ENCODE assay signal across 8 mouse cellular contexts in genomic region chr2:116976432-116976750, GRCm38 (mm10).
DNase-seq lines count a peak whose midpoint lies in the region; ATAC-seq lines count a peak whose summit lies in the region.

No protein-coding gene starts in this region.

- H3K27ac ChIP-seq in embryonic facial prominence, embryonic 14.5 days (replicated peaks; ENCODE audit: low read depth, low read length), result peak overlapping the region; percentile 97
- peak overlapping the region; percentile 96 for H3K27ac ChIP-seq in hindbrain, embryonic 13.5 days
- no peak overlapping the region for H3K27ac ChIP-seq in liver, embryonic 15.5 days (replicated peaks)

- no peak for ATAC-seq in CD4-positive, CD25-positive, alpha-beta regulatory T cell, adult 4 months
- no peak for ATAC-seq in embryonic facial prominence, embryonic 14.5 days (ENCODE audit: low read depth)
- ATAC-seq in hindbrain, embryonic 13.5 days (ENCODE audit: low FRiP score), result no peak
- no peak for ATAC-seq in liver, embryonic 15.5 days (ENCODE audit: insufficient read depth)

- 2% methylated on average over 7 of the region's 7 CpGs for WGBS in embryonic facial prominence, embryonic 14.5 days
- WGBS in hindbrain, embryonic 13.5 days, result under 1% methylated on average over 7 of the region's 7 CpGs
- WGBS in liver, embryonic 15.5 days (ENCODE audit: insufficient replicate concordance), result 9% methylated on average over 7 of the region's 7 CpGs

- peak overlapping the region; percentile 89 for H3K4me2 ChIP-seq in embryonic facial prominence, embryonic 14.5 days (ENCODE audit: low read depth, low read length)
- peak overlapping the region; percentile 74 for H3K4me2 ChIP-seq in hindbrain, embryonic 13.5 days
- H3K4me2 ChIP-seq in liver, embryonic 15.5 days, result 0 out of 2 replicates have a peak overlapping the region, but pooled peaks have one; percentile 71

- no peaks in the 10 kb centered on the region for H3K9me3 ChIP-seq in embryonic facial prominence, embryonic 14.5 days (ENCODE audit: control insufficient read depth, low read length)
- H3K9me3 ChIP-seq in hindbrain, embryonic 13.5 days, result no peaks in the 10 kb centered on the region
- no peaks in the 10 kb centered on the region for H3K9me3 ChIP-seq in liver, embryonic 15.5 days (replicated peaks)

- peak; percentile 23 for DNase-seq in CD4-positive, CD25-positive, alpha-beta regulatory T cell, adult 2 months (ENCODE audit: low read depth, low spot score)
- DNase-seq in ES-CJ7 (ENCODE audit: low read depth, low spot score), result peak; percentile 47
- DNase-seq in embryonic facial prominence, embryonic 14.5 days (ENCODE audit: low spot score), result peak; percentile 70
- DNase-seq in yolk sac, embryonic 10.5 days (ENCODE audit: low spot score), result peak; percentile 57
- DNase-seq in gastrocnemius, postnatal 25 days, result no peak

- no peaks in the 10 kb centered on the region for H3K36me3 ChIP-seq in embryonic facial prominence, embryonic 14.5 days (ENCODE audit: control insufficient read depth, insufficient read depth, low read length)
- H3K36me3 ChIP-seq in hindbrain, embryonic 13.5 days, result no peaks in the 10 kb centered on the region
- H3K36me3 ChIP-seq in liver, embryonic 15.5 days (replicated peaks), result no peaks in the 10 kb centered on the region

- peaks cover 73% of the 10 kb centered on the region for H3K4me1 ChIP-seq in embryonic facial prominence, embryonic 14.5 days (ENCODE audit: control insufficient read depth, insufficient read depth, low read length)
- H3K4me1 ChIP-seq in hindbrain, embryonic 13.5 days (replicated peaks), result peaks cover 74% of the 10 kb centered on the region
- H3K4me1 ChIP-seq in liver, embryonic 15.5 days (replicated peaks), result peaks cover 11% of the 10 kb centered on the region

- H3K27me3 ChIP-seq in embryonic facial prominence, embryonic 14.5 days (replicated peaks; ENCODE audit: control insufficient read depth, insufficient read depth, low read length), result no peaks in the 10 kb centered on the region
- no peaks in the 10 kb centered on the region for H3K27me3 ChIP-seq in hindbrain, embryonic 13.5 days
- H3K27me3 ChIP-seq in liver, embryonic 15.5 days, result peaks cover 36% of the 10 kb centered on the region

- H3K9ac ChIP-seq in embryonic facial prominence, embryonic 14.5 days (ENCODE audit: low read depth, low read length), result peak overlapping the region; percentile 82
- H3K9ac ChIP-seq in hindbrain, embryonic 13.5 days, result peak overlapping the region; percentile 89
- H3K9ac ChIP-seq in liver, embryonic 15.5 days, result no peak overlapping the region

- H3K4me3 ChIP-seq in embryonic facial prominence, embryonic 14.5 days (ENCODE audit: low read depth, low read length), result peak overlapping the region; percentile 53
- peak overlapping the region; percentile 55 for H3K4me3 ChIP-seq in hindbrain, embryonic 13.5 days
- H3K4me3 ChIP-seq in liver, embryonic 15.5 days (replicated peaks), result no peak overlapping the region
